Mouse (Mus musculus) spleen, adult 2 months (tissue): ENCODE results near the gene Ros1.

Source experiments
- CTCF ChIP-seq: fragments of 200-500 bp; IDR thresholded peaks from 2 replicates; pipeline ENCODE4 v1.5.1; 2011; ENCODE audit warnings: mild to moderate bottlenecking, inconsistent platforms; ENCODE audit not compliant: insufficient read depth, insufficient read length, insufficient replicate concordance; ENCODE audit errors: extremely low read depth
- POLR2A ChIP-seq: fragments of 200-500 bp; IDR thresholded peaks from 2 replicates; pipeline ENCODE4 v1.6.1; 2011; ENCODE audit warnings: low read depth, low read length, inconsistent platforms

GRCm38 (mm10) chr10:52021231-52021630, 173.8 kb downstream of the Ros1 start:
- no peak for TF ChIP-seq CTCF
- no peak for TF ChIP-seq POLR2A
